In the genomic region with DNA sequence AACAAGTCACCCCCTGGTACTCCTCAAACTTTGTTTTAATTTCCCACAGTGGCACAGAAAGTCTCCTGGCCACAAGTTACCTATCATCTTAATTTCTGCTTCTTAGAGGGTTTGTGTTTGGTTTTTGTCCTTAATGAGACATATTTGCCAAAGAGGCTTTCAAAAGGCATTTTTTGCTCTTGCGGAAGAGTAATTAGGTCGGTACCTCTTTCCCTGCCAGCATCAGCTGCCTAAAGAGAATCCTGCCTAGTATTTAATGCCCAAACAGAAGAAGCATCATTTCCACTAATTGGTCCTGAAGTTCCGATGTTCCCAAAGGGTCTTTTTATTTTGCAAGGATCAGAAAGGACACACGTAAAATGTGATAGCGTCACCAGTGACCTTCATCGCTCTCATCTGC, we compare ENCODE assay signal across 26 mouse cellular contexts. TPM values are rescaled to one million over a fixed set of nuclear protein-coding genes. Genes with fewer than 3 reads are reported as not detected.
DNase-seq lines count a peak whose midpoint lies in the region; ATAC-seq and TF ChIP-seq lines count a peak whose summit lies in the region.
"Had no signal": no experiment of that assay in that cellular context is flagged by ENCODE, and none has a peak within 500 bp of the region (broad histone marks: within the 10 kb centered on the region; RNA-seq: fewer than 3 reads in every experiment).

No protein-coding gene starts in this region.

- H3K27ac ChIP-seq in forebrain, embryonic 14.5 days (ENCODE audit: low read depth, low read length): no peak overlapping the region
- no peak overlapping the region for H3K27ac ChIP-seq in forebrain, embryonic 10.5 days
- H3K27ac ChIP-seq: embryonic facial prominence, embryonic 12.5 days; embryonic facial prominence, embryonic 15.5 days; forebrain, embryonic 12.5 days; heart, embryonic 15.5 days; hindbrain, embryonic 10.5 days; hindbrain, embryonic 13.5 days; intestine, embryonic 15.5 days had no signal

- no peak overlapping the region for H3K9ac ChIP-seq in forebrain, embryonic 14.5 days (ENCODE audit: low read length)
- H3K9ac ChIP-seq: embryonic facial prominence, embryonic 12.5 days; embryonic facial prominence, embryonic 15.5 days; forebrain, embryonic 12.5 days; heart, embryonic 12.5 days; heart, embryonic 15.5 days; hindbrain, embryonic 13.5 days; intestine, embryonic 15.5 days had no signal

- no peaks in the 10 kb centered on the region for H3K9me3 ChIP-seq in forebrain, embryonic 14.5 days (replicated peaks; ENCODE audit: control insufficient read depth, low read length)
- no peaks in the 10 kb centered on the region for H3K9me3 ChIP-seq in forebrain, embryonic 10.5 days
- H3K9me3 ChIP-seq: embryonic facial prominence, embryonic 12.5 days; embryonic facial prominence, embryonic 15.5 days; forebrain, embryonic 12.5 days; heart, embryonic 12.5 days; heart, embryonic 15.5 days; hindbrain, embryonic 10.5 days; hindbrain, embryonic 13.5 days; intestine, embryonic 15.5 days had no signal

- H3K27me3 ChIP-seq in forebrain, embryonic 14.5 days (replicated peaks; ENCODE audit: control insufficient read depth, insufficient read depth, low read length): no peaks in the 10 kb centered on the region
- peaks cover 15% of the 10 kb centered on the region for H3K27me3 ChIP-seq in forebrain, embryonic 10.5 days (ENCODE audit: poor library complexity, severe bottlenecking)
- H3K27me3 ChIP-seq: embryonic facial prominence, embryonic 12.5 days; embryonic facial prominence, embryonic 15.5 days; heart, embryonic 12.5 days; heart, embryonic 15.5 days; hindbrain, embryonic 13.5 days had no signal

- no peak overlapping the region for H3K4me2 ChIP-seq in forebrain, embryonic 14.5 days (ENCODE audit: low read length)
- H3K4me2 ChIP-seq: embryonic facial prominence, embryonic 12.5 days; embryonic facial prominence, embryonic 15.5 days; forebrain, embryonic 12.5 days; heart, embryonic 12.5 days; heart, embryonic 15.5 days; hindbrain, embryonic 13.5 days; intestine, embryonic 15.5 days had no signal

- 36% methylated on average over 6 of the region's 6 CpGs for WGBS in forebrain, embryonic 14.5 days
- 80% methylated on average over 6 of the region's 6 CpGs for WGBS in forebrain, embryonic 10.5 days

- DNase-seq in forebrain, embryonic 14.5 days (ENCODE audit: low spot score): peak; percentile 58
- DNase-seq in forebrain, embryonic 10.5 days (ENCODE audit: extremely low spot score, low spot score): no peak
- peak; percentile 20 for DNase-seq in layer of hippocampus, adult 9-11 months
- DNase-seq in layer of hippocampus, adult 9-10 months (ENCODE audit: low spot score): no peak
- peak; percentile 81 for DNase-seq in brain, embryonic 14.5 days (ENCODE audit: low read depth)
- no peak for DNase-seq in T-cell, adult 2 months (ENCODE audit: low spot score)
- DNase-seq: adrenal gland, adult 8-10 months; adrenal gland, postnatal 25 days; cerebellum, adult 11 months; cerebellum, adult 9-11 months; cerebellum, postnatal 25 days; gastrocnemius, postnatal 25 days; heart, adult 18-20 months; heart, postnatal 10 days; heart, postnatal 36 days; kidney, adult 11 months had no signal

- no peak; the same call in 1 of the 2 replicates for ATAC-seq in forebrain, embryonic 14.5 days
- ATAC-seq: hindbrain, embryonic 16.5 days; intestine, embryonic 15.5 days; Patski had no signal

- no peak overlapping the region for H3K4me3 ChIP-seq in forebrain, embryonic 14.5 days (ENCODE audit: low read depth, low read length)
- no peak overlapping the region for H3K4me3 ChIP-seq in forebrain, embryonic 10.5 days
- H3K4me3 ChIP-seq: embryonic facial prominence, embryonic 12.5 days; embryonic facial prominence, embryonic 15.5 days; forebrain, embryonic 12.5 days; heart, embryonic 12.5 days; heart, embryonic 15.5 days; hindbrain, embryonic 10.5 days; hindbrain, embryonic 13.5 days; intestine, embryonic 15.5 days had no signal

- TF ChIP-seq POLR2A in brain, embryonic 14.5 days (IDR thresholded peaks at IDR 0.05; ENCODE audit: borderline replicate concordance, extremely low read depth, insufficient read depth, insufficient read length, poor library complexity, severe bottlenecking): no peak

- no peaks in the 10 kb centered on the region for H3K36me3 ChIP-seq in forebrain, embryonic 14.5 days (ENCODE audit: control insufficient read depth, insufficient read depth, low read length)
- no peaks in the 10 kb centered on the region for H3K36me3 ChIP-seq in forebrain, embryonic 10.5 days (replicated peaks)
- H3K36me3 ChIP-seq: embryonic facial prominence, embryonic 12.5 days; embryonic facial prominence, embryonic 15.5 days; forebrain, embryonic 12.5 days; heart, embryonic 12.5 days; heart, embryonic 15.5 days; hindbrain, embryonic 10.5 days; hindbrain, embryonic 13.5 days; intestine, embryonic 15.5 days had no signal

- H3K4me1 ChIP-seq in forebrain, embryonic 14.5 days (ENCODE audit: control insufficient read depth, insufficient read depth, low read length): no peaks in the 10 kb centered on the region
- peaks cover 21% of the 10 kb centered on the region for H3K4me1 ChIP-seq in forebrain, embryonic 10.5 days
- H3K4me1 ChIP-seq: embryonic facial prominence, embryonic 12.5 days; hindbrain, embryonic 10.5 days; hindbrain, embryonic 13.5 days; intestine, embryonic 15.5 days had no signal

- no peak for TF ChIP-seq CTCF in brain, embryonic 14.5 days (IDR thresholded peaks at IDR 0.05; ENCODE audit: borderline replicate concordance, extremely low read depth, insufficient read depth, insufficient read length)

RNA-seq across cellular contexts. Expression of gene Dio2, which starts 4.5 kb away (rescaled TPM):
- polyA plus RNA-seq in forebrain, embryonic 14.5 days (2014; fragmentation: Nextera tagmentation; extraction: Ambion mirVana): 0.55 and 0.66 TPM in 2 replicates
- 0.04 and 0.19 TPM in 2 replicates for polyA plus RNA-seq in forebrain, embryonic 10.5 days (2016; fragmentation: Nextera tagmentation; extraction: Ambion mirVana)
- polyA plus RNA-seq in brain, embryonic 14.5 days (2012; rRNA removed): 0.16 and 0.20 TPM in 2 replicates

Comparison
In these comparisons a context has a peak if more than half of its experiments do, and no peak if none do; other contexts are left out.
1. DNase-seq: peak in forebrain, embryonic 14.5 days (single experiment), layer of hippocampus, adult 9-11 months (single experiment) and brain, embryonic 14.5 days (single experiment); none in forebrain, embryonic 10.5 days (single experiment), layer of hippocampus, adult 9-10 months (single experiment) and T-cell, adult 2 months (single experiment).